Mouse (Mus musculus): ENCODE data around the gene Lbx1. TPM values are rescaled to one million over a fixed set of nuclear protein-coding genes. Genes with fewer than 3 reads are reported as not detected.

Lbx1 gene
- total RNA-seq, 2 experiments from 2014 or later = 0.11 TPM; not detected in 1

DNA sequence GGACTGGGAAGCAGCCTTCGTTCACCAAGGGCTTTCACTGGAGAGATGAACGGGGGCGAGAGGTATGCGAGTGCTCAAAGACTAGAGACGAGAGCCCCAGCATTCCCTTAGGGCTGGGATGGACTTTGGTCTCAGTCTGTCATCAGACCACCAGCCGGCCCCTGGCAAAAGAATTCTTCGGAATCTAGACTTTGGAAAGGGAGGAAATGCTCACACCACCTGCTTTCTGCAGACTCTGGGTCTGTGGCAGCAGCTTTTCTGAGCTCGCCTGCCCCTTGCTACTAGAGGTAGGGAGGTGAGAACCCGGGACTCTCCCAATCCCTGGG is 14.2 kb downstream of the Lbx1 start:
- intact Hi-C loops (cut with DNase I) = loop anchor here (2.0 kb wide), 3 partner anchors 79 to 525 kb away; no protein-coding TSS in a partner anchor
- DNase-seq = no peak

DNA sequence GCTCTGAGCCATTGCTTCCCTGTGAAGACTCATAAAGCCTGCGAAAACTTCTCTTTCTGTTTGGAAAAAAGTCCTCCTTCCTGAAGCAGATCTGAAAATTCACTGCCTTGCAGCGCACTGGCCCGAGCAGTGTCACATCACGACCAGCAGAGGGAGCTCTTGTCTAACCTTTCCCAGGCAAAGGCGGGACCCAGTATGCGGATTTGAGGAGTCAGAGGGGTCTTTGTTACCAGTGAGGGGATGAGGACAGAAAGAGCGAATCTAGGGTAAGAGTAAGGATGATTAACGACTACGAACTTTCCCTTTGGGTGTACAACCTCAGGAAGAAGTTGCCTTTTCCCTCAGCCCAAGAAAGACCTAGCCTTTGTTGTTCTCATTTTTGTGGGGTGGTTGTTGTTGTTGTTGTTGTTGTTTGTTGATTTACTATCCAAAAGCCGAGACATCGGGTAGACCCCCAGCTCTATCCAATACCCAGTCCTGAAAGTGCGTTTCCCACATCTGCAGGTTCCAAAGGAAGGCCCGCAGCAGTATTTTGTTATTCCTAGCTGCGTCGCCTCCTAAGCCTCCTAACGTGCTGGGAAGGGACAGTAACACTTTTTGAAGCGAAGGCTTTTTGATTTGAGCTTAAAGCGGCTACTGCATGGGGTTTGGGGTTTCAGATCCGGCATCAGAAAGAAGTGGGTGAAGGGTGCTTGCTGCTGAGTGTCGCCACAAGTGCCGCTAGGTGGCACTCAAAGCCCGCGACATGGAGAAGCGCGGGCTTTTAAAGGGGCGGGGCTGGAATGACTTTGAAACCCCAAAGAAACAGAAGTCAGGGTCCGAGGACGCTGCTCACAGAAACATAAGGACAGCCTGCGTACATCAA is 14.8 kb downstream of the Lbx1 start:
- peak; percentile 81 to 82 for DNase-seq
- intact Hi-C loops (cut with DNase I) = loop anchor here (1.0 to 2.0 kb wide), 4 partner anchors 80 to 526 kb away; no protein-coding TSS in a partner anchor

DNA sequence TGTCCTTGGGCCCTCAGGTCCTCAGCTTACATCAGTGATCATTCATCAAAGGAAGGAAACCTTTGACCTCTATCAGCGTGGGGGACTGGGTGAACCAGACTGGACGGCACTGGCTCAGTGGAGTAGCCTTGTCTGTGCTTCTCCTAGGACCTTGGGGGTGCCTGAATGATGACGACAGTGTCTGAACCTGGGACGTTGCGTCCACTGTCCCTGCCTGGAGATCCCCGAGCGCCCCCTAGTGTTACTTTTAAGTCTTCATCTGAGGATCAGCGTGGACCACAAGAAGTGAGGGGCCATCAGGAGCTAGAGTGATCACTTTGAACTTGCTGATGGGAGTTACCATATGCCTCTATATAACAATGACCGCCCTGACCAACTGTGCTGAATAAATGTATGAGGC is 19.4 kb downstream of the Lbx1 start:
- intact Hi-C loops (cut with DNase I) = loop anchor here (1.0 kb wide), 1 partner anchor 39 kb away; no protein-coding TSS in a partner anchor
- DNase-seq = peak in 1 of 2 experiments; percentile 37

DNA sequence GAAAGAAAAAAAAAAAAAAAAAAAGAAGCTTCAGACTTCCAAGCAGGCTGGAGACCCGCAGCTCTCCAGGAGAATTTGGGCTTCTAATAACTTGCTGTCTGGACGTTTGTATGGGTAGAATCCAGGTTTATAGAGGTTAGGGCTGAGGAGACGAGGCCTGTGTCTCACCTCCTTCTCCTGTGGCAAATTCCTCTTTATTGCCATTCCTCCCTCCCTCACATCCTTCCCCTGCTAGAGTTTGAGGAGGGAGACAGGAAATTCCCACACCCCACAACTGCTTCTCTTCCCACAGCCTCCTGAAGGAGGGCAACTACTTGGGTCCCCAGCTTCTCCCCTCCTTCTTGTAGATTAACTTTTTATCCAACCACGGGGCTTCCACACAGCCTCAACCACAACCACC is 20.2 kb downstream of the Lbx1 start:
- intact Hi-C loops (cut with DNase I) = no loop called here

DNA sequence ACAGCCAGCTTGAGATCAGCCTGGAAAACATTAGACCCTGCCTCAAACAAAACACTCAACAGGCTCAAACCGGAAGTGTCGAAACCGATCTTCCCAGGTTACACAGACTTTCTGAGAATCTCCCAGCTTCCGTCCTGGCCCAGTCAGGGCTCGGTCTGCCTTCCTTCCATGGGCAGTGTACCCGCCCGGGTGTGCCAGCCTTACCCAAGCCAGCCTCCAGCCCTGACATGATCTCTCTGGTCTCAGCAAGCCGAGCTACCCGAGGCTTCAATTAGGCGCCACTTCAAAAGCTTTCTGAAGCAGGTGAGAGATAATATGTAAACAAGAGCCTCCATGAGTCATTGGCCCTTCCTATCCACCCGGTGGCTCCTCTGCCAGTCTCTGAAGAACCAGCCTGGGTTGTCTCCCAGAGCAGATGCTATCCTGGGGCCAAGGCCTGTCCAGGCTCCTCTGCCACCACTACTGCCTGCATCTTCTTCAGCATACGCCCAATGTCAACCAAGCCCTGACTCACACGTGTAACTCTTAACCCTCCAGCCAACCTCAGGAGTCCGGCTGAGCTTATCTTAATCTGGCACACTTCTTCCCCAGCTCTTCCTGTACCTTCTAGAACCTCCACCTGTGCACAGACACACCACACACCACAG is 25.7 kb downstream of the Lbx1 start:
- no peak for DNase-seq
- intact Hi-C loops (cut with DNase I) = no loop called here

More for the DNA sequence above, 20.2 kb downstream of the Lbx1 start:
- no peak for DNase-seq

DNA sequence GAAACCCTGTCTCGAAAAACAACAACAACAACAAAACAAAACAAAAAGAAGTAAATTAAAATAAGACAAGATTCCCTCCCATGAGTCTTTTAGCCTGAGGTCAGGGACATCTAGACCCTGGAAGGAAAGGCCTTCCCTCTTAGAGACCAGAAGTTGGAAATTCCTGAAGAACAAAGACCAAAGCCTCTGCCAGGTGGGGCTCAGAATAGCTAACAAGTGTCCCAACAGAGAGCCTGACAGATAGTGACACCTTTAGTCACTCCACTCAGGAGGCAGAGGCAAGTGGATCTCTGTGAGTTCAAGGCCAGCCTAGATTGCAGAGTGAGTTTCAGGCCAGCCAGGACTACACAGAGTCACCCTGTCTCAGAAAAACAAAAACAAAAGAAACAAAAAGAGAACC is 26.4 kb downstream of the Lbx1 start:
- intact Hi-C loops (cut with DNase I) = no loop called here
- DNase-seq = no peak

DNA sequence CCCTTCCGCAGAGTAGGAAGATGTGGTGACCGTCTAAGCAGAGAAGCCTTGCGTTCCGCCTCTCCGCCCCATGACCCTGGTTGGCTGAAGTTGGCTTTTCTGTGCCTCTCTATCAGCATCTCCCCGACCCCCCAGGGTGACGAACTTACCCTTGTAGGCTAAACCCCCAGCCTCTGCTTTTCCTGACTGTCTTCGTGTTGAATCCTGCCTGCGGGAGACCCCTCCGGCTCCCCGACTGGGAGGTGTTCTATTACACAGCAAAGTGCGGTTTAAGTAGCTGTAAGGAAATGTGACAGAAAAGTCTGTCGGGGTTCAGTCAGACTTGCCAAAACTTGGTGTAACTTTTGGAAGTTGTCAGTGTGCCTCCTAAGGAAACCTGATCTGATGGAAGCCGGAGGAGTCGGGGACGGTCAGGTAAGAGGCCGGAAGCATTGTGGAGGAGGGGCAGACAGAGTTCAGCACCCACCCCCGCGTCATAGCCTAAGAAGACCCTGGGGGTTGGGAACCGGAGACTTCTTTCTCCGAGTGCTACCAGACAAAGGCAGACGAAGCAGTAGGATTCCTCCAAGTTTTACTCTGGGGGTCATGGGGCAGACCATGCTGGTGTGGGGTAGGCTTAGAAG is 27.1 kb downstream of the Lbx1 start:
- DNase-seq = no peak
- intact Hi-C loops (cut with DNase I) = no loop called here

DNA sequence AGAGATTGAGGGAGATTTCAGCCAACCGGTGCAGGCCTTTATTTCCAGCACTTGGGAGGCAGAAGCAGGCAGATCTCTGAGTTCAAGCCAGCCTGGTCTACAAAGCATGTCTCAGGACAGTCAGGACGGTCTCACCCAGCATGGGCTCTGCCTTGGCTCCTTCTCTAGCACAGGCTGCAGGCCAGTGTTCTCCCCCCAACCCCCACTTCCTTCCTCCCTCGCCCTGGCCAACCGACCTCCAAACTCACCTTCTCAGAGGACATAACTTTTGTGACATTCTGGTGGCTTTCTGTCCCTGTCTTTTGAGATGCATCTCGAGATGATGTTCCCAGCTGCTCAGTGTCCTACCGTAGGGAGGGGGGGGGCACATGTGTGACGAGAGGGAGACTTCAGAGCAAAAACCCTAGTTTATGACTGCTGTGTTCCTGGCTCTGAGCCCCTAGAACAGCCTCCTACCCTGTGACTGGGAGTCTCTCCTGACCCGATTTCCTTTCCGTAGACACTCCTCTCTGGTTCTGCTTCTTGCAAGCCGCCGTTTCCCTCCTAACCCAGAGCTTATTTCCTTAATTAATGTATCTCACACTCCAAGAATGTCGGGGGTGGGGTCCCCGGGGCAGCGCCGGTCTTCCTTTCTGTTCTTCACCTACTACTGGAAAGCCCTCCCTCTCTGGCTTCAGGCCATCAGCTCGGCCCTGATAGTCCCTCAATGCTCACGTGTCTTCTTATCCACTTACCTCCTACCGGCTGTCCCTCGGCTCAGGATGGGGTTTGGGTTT is 27.8 kb downstream of the Lbx1 start:
- intact Hi-C loops (cut with DNase I) = no loop called here
- peak; percentile 39 to 45 for DNase-seq

DNA sequence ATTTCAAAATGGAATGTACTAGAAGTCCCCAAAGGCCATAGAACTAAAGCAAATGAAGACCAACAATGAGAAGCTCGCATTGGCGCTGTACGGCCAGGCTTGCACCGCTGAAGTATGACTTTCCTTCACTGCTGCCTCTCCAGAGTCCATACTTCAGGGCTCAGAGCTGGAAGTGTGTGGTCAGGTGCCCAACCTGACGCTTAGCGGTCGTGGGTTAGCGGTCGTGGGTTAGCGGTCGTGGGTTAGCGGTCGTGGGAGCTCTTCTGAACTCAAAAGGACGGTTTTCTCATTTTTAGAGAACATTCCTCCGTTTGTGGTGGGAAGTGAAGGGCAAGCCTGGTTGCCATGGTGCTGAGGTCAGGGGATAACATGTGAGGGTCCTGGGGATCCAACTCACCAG is 28.5 kb downstream of the Lbx1 start:
- intact Hi-C loops (cut with DNase I) = no loop called here
- DNase-seq = no peak

DNA sequence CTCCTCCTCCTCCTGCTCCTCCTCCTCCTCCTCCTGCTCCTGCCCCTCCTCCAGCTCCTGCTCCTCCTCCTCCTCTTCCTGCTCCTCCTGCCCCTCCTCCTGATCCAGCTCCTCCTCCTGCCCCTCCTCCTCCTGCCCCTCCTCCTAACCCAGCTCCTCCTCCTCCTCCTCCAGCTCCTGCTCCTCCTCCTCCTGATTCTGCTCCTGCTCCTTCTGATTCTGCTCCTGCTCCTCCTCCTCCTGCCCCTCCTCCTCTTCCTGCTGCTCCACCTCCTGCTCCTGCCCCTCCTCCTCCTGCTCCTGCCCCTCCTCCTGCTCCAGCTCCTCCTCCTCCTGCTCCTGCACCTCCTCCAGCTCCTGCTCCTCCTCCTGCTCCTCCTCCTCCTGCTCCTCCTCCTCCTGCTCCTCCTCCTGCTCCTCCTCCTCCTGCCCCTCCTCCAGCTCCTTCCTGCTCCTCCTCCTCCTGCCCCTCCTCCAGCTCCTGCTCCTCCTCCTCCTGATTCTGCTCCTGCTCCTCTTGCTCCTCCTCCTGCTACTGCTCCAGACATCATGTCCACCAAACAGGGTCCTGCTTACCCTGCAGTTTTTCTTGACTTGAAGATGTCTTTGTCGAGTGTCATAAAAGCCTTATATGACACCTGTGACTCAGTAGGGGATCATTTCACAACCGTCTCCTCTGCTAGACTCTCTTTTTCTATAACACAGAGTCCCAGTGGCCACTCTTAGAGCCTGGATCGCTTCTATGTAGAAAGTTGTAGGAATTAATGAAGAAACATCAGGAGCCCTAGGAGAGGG is 30.1 kb downstream of the Lbx1 start:
- no peak for DNase-seq
- intact Hi-C loops (cut with DNase I) = no loop called here

DNA sequence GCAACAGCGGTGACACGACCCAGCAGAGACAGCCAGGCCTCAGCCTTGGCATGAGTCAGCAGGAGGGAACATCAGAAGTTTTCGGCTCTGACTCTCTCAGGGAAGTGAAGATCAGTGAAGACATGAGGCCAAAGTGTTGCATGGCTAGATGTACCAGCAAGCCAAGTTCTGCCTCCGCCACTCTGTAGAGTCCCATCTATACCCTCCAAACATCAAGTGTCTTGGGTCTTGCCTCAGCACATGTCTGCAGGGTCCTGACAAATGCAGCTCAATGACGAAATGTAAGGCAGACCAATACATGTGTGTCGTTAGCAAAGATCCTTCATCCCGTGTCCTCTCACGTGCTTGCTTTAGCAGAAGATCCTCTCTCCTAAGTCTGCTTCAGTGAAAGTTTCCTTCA is 38.6 kb downstream of the Lbx1 start:
- no peak for DNase-seq
- intact Hi-C loops (cut with DNase I) = no loop called here

DNA sequence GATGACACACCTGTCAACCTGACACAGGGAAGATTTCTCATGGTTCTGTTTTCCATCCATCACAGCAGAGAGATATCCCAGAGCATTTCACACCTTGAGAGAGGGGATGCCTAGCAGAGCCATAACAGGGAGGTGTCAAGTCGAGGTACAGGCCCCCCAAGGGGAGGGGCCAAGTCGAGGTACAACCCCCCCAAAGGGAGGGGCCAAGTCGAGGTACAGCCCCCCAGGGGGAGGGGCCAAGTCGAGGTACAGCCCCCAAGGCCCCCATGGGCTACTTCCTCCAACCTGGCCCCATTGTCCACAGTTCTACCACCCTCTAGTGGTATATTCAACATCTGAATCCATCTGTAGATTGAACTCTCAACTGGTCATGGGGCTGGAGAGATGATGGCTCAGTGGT is 41.0 kb downstream of the Lbx1 start:
- intact Hi-C loops (cut with DNase I) = loop anchor here (1.0 kb wide), 1 partner anchor 14 kb away; no protein-coding TSS in a partner anchor
- DNase-seq = no peak

Other genes starting within 250 kb of the Lbx1 start
- gene Sema4g, start 246.7 kb downstream of the Lbx1 start, total RNA-seq (2021) = under 1 TPM; 0.14 to 0.30 TPM
- 10 to 100 TPM; 29.8 to 30.2 TPM for gene Twnk, start 230.1 kb downstream of the Lbx1 start, total RNA-seq (2021)
- gene Mrpl43, start 229.4 kb downstream of the Lbx1 start, total RNA-seq (2021) = 10 to 100 TPM; 48.6 to 52.3 TPM
- 10 to 100 TPM; 61.0 to 69.7 TPM for gene Lzts2, start 221.4 kb downstream of the Lbx1 start, total RNA-seq (2021)
- gene Pdzd7, start 190.1 kb downstream of the Lbx1 start, total RNA-seq (2021) = under 1 TPM; 0.11 to 0.19 TPM
- gene Sfxn3, start 188.3 kb downstream of the Lbx1 start, total RNA-seq (2021) = 10 to 100 TPM; 11.6 to 14.2 TPM
- gene Kazald1, start 160.6 kb downstream of the Lbx1 start, total RNA-seq (2021) = 1 to 10 TPM; 4.6 to 4.8 TPM
- gene Tlx1, start 85.1 kb downstream of the Lbx1 start, total RNA-seq (2021) = not detected
- 10 to 100 TPM; 18.6 to 23.5 TPM for gene Btrc, start 127.9 kb upstream of the Lbx1 start, total RNA-seq (2021)

Data from heart, postnatal 36 days (tissue).